Mouse (Mus musculus) gastrocnemius, postnatal 4 days (tissue): Measurements from ENCODE around the gene Prap1. TPM values are rescaled to one million over a fixed set of nuclear protein-coding genes. Genes with fewer than 3 reads are reported as not detected.
"Not testable (repeated sequence)": the region's sequence is repeated elsewhere in the genome, so short reads cannot be mapped to it uniquely, and the experiment has no call there.

Experiments
- DNase-seq, 2 experiments: peaks; one replicate each; pipeline ENCODE4 v3.0.0; 2021 to 2022; ENCODE audit warnings: low spot score in 2 of 2, mixed read lengths in 2 of 2
- total RNA-seq, 2 experiments: library from RNA; stranded (reverse); gene quantifications; 2 replicates each; pipeline ENCODE4 v1.2.3; 2021

Gene Prap1
- total RNA-seq, 2 experiments from 2014 or later: not detected

GRCm38 (mm10) chr7:140126934-140127333, 33.7 kb downstream of the Prap1 start:
- no peak for DNase-seq

- DNase-seq: no peak
These were observed 34.7 kb downstream of the Prap1 start for GRCm38 (mm10) chr7:140127911-140128310.

- DNase-seq: not testable (repeated sequence)
These were observed 39.0 kb downstream of the Prap1 start for GRCm38 (mm10) chr7:140132184-140132583.

- DNase-seq: not testable (repeated sequence)
These were observed 40.8 kb downstream of the Prap1 start for GRCm38 (mm10) chr7:140134033-140134432.

GRCm38 (mm10) chr7:140135106-140135770, 42.0 kb downstream of the Prap1 start:
- no peak for DNase-seq

GRCm38 (mm10) chr7:140137135-140138020, 44.2 kb downstream of the Prap1 start, which contains the start of gene Mtg1:
Gene Mtg1, plus strand, starts transcription at chr7:140137564.
- peak; percentile 96 to 97 for DNase-seq

- DNase-seq: no peak
These were observed 44.8 kb downstream of the Prap1 start for GRCm38 (mm10) chr7:140138021-140138310.

- DNase-seq: peak in 1 of 2 experiments; percentile 55
These were observed 48.2 kb downstream of the Prap1 start for GRCm38 (mm10) chr7:140141350-140141749.

GRCm38 (mm10) chr7:140144550-140144949, 51.4 kb downstream of the Prap1 start:
- DNase-seq: no peak

Other genes with a start within 250 kb of the Prap1 start
- gene Kndc1, start 198.7 kb upstream of the Prap1 start, total RNA-seq: 1 to 10 TPM in 1 of 2 experiments, under 1 TPM in 1; 0.91 to 1.0 TPM
- not detected for gene Utf1, start 149.6 kb upstream of the Prap1 start, total RNA-seq
- not detected for gene 6430531B16Rik, start 114.6 kb upstream of the Prap1 start, total RNA-seq
- 1 to 10 TPM in 1 of 2 experiments, under 1 TPM in 1; 0.78 to 1.1 TPM for gene Adam8, start 100.8 kb upstream of the Prap1 start, total RNA-seq
- gene Zfp511, start 57.0 kb upstream of the Prap1 start, total RNA-seq: 10 to 100 TPM; 11.0 to 11.2 TPM
- gene Tubgcp2, start 56.7 kb upstream of the Prap1 start, total RNA-seq: 10 to 100 TPM; 34.6 to 38.0 TPM
- not detected for gene Msx3, start 44.3 kb upstream of the Prap1 start, total RNA-seq
- gene Caly, start 10.8 kb upstream of the Prap1 start, total RNA-seq: not detected
- gene Fuom, start 9.0 kb downstream of the Prap1 start, total RNA-seq: 10 to 100 TPM; 30.6 to 32.4 TPM
- gene Paox, start 22.4 kb downstream of the Prap1 start, total RNA-seq: 1 to 10 TPM; 6.6 to 7.0 TPM
- 10 to 100 TPM; 78.9 to 80.2 TPM for gene Echs1, start 23.1 kb downstream of the Prap1 start, total RNA-seq
- gene Mtg1, start 44.2 kb downstream of the Prap1 start, total RNA-seq: 10 to 100 TPM; 19.6 to 20.4 TPM
- under 1 TPM; 0.29 to 0.42 TPM for gene Sprn, start 61.5 kb downstream of the Prap1 start, total RNA-seq
- not detected for gene Olfr522, start 71.4 kb downstream of the Prap1 start, total RNA-seq
- gene Olfr523, start 79.8 kb downstream of the Prap1 start, total RNA-seq: not detected
- gene Olfr524, start 112.6 kb downstream of the Prap1 start, total RNA-seq: not detected
- gene Cd163l1, start 124.9 kb downstream of the Prap1 start, total RNA-seq: under 1 TPM in 1 of 2 experiments, not detected in 1; 0.16 TPM
- gene 5830411N06Rik, start 153.9 kb downstream of the Prap1 start, total RNA-seq: not detected
- not detected for gene Olfr525, start 227.5 kb downstream of the Prap1 start, total RNA-seq
- gene Olfr527, start 240.6 kb downstream of the Prap1 start, total RNA-seq: not detected